Mouse (Mus musculus): ENCODE measurements around the gene Hus1. TPM values are rescaled to one million over a fixed set of nuclear protein-coding genes. Genes with fewer than 3 reads are reported as not detected.

Gene Hus1
- polyA plus RNA-seq, 1 experiment: not detected

DNA sequence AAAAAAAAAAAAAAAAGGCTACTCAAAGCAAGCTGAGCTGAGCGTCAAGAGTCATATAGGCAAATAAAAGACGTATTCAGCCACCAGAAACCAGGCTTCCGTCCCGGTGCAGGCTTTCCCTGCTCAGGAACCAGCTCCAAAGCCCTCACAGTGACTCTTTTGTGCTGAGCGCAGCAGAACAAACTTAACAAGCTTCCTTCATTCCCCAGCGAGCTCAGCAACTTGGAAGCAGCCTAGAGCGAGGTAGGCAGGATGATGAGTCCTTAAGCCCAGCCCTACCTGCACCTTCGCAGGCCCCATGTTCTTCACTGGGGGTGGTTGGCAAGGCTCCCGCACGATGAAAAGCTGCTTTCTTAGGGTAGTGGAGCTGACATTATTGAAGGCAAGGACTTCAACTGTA lies 52.4 kb downstream of the Hus1 start:
- TF ChIP-seq CTCF (IDR thresholded peaks at IDR 0.05; ENCODE audit: insufficient read depth, low read depth, low read length) (no peak), POLR2A (IDR thresholded peaks at IDR 0.05; ENCODE audit: insufficient read depth, low read depth, low read length) (no peak)
- peak overlapping the region; percentile 44; the same call in 1 of the 2 replicates for H3K27ac ChIP-seq (ENCODE audit: insufficient read depth, low read depth, low read length)
- no peak overlapping the region for H3K4me3 ChIP-seq (ENCODE audit: insufficient read depth, low read depth, low read length)
- no peaks in the 10 kb centered on the region for H3K4me1 ChIP-seq (ENCODE audit: control insufficient read depth, insufficient read depth, low read length)
- WGBS: 50% methylated on average over 10 of the region's 10 CpGs

DNA sequence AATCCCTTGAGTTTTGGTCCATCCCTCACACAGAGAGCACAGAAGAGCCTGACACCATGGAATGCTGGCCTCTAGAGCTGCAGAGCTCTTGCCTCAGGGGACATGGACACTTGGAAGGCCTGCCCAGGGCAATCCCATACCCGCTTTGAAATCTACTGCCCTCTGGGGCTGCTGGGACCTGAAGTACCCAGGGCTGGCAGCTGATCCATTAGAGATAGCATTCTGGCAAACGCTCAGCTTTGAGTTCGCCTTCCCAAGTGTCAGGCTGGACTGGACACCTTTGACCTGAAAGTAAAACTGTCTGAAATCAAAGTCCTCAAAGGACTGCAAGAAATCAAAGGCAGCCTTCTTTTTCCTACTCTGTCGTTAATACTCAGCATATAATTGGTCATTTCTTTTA lies 52.9 kb downstream of the Hus1 start:
- Histone ChIP-seq H3K27ac (ENCODE audit: insufficient read depth, low read depth, low read length) (no peak overlapping the region), H3K4me3 (ENCODE audit: insufficient read depth, low read depth, low read length) (no peak overlapping the region), H3K4me1 (ENCODE audit: control insufficient read depth, insufficient read depth, low read length) (no peaks in the 10 kb centered on the region)
- WGBS: 66% methylated on average over 4 of the region's 4 CpGs
- TF ChIP-seq POLR2A (IDR thresholded peaks at IDR 0.05; ENCODE audit: insufficient read depth, low read depth, low read length): no peak
- TF ChIP-seq CTCF (IDR thresholded peaks at IDR 0.05; ENCODE audit: insufficient read depth, low read depth, low read length): no peak

DNA sequence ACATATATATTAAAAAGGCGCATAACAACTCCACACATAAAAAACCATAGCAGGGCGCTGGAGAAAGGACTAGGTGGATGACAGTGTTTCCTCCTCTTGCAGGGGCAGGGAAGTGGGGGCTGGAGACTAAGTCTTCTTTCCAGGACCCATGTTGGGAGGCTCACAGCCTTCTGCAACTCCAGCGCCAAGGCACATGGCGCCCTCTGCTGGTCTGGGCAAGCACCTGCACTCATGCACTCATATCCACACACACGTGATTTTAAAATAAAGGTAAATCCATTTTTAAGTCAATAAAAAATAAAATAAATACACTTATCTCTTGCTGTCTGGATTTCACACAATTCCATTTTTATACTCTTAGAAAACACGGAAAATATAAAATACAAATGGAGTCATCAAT lies 54.0 kb downstream of the Hus1 start:
- Histone ChIP-seq H3K27ac (ENCODE audit: insufficient read depth, low read depth, low read length) (no peak overlapping the region), H3K4me1 (ENCODE audit: control insufficient read depth, insufficient read depth, low read length) (no peaks in the 10 kb centered on the region), H3K4me3 (ENCODE audit: insufficient read depth, low read depth, low read length) (no peak overlapping the region)
- 77% methylated on average over 6 of the region's 6 CpGs for WGBS
- peak; percentile 59; the same call in 1 of the 2 replicates for TF ChIP-seq CTCF (IDR thresholded peaks at IDR 0.05; ENCODE audit: insufficient read depth, low read depth, low read length)
- no peak for TF ChIP-seq POLR2A (IDR thresholded peaks at IDR 0.05; ENCODE audit: insufficient read depth, low read depth, low read length)

DNA sequence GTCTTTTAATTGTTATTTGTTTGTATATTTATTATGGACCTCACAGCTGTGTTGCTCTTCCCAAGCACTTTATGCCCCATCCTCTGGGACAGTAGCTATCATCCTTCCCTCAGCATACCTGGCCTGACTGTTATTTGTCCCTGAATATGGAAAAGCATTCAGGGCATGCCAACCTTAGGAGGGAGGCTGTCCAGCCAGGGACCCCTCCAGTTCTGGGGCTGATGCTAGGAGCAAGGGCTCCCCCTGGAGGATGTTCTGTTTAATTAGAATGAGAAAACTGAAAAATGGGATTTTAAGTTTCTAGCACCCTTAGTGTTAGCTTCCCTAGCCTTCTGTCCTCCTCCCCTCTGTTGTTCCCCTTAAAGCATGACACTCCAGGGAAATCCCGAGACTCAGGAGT lies 55.3 kb downstream of the Hus1 start:
- Histone ChIP-seq H3K27ac (ENCODE audit: insufficient read depth, low read depth, low read length) (no peak overlapping the region), H3K4me3 (ENCODE audit: insufficient read depth, low read depth, low read length) (no peak overlapping the region), H3K4me1 (ENCODE audit: control insufficient read depth, insufficient read depth, low read length) (no peaks in the 10 kb centered on the region)
- WGBS: 0% methylated on average over 1 of the region's 1 CpGs
- TF ChIP-seq CTCF (IDR thresholded peaks at IDR 0.05; ENCODE audit: insufficient read depth, low read depth, low read length): peak; percentile 47; the same call in 1 of the 2 replicates
- TF ChIP-seq POLR2A (IDR thresholded peaks at IDR 0.05; ENCODE audit: insufficient read depth, low read depth, low read length): no peak

DNA sequence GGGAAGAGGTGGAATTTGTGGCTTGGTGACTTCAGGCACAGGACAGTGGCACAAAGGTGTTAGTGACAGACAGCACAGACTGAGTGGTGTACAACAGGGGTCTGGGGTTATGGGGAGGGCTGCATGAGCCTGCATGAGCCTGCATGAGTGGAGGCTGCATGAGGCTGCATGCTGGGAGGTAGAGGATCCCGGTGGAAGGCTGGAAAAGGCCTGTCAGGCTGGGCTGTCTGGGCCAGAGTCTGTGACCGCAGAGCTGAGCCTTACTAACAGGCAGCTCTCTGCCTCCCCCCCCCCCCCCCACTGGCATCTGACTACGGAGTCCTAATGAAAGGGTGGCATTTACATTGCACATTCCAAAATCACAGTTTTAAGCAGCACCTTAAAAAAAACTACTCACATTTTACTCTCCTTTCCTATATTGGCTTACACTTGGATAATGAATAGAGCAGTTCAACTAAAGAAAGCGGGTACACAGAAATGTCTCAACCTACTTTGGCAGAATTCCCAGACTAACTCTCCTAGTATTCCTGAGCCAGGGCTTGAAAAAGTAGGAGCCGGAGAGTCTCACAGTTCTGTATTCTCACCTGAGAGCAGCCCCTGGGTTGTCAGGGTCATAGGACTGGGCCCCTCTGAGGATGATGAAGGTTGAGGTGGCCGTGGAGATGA lies 61.1 kb downstream of the Hus1 start:
- no peak overlapping the region for H3K4me3 ChIP-seq (ENCODE audit: insufficient read depth, low read depth, low read length)
- TF ChIP-seq POLR2A (IDR thresholded peaks at IDR 0.05; ENCODE audit: insufficient read depth, low read depth, low read length) (no peak), CTCF (IDR thresholded peaks at IDR 0.05; ENCODE audit: insufficient read depth, low read depth, low read length) (no peak)
- H3K4me1 ChIP-seq (ENCODE audit: control insufficient read depth, insufficient read depth, low read length): peaks cover 6% of the 10 kb centered on the region
- H3K27ac ChIP-seq (ENCODE audit: insufficient read depth, low read depth, low read length): no peak overlapping the region
- WGBS: 19% methylated on average over 6 of the region's 6 CpGs

DNA sequence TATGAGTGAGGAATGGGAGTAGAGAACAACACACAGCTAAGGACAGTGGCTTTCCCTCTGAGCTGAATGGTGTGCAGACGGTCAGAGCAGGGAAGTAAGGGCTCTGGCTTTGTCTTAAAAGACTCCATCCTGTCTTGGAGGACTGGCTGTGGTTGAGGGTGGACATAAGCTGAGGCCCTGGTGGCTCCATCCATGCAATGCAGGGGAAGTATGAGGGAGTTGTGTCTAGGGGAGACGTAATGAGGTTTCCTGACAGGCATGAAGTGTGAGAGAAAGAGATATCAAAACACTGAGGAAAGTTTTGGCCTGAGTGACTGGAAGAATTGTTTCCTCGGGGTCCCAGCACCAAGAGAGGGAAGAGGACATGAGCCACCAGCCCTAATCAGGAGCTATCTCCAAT lies 62.1 kb downstream of the Hus1 start:
- Histone ChIP-seq H3K27ac (ENCODE audit: insufficient read depth, low read depth, low read length) (no peak overlapping the region), H3K4me3 (ENCODE audit: insufficient read depth, low read depth, low read length) (no peak overlapping the region), H3K4me1 (ENCODE audit: control insufficient read depth, insufficient read depth, low read length) (peaks cover 6% of the 10 kb centered on the region)
- WGBS: 92% methylated on average over 3 of the region's 3 CpGs
- no peak for TF ChIP-seq CTCF (IDR thresholded peaks at IDR 0.05; ENCODE audit: insufficient read depth, low read depth, low read length)
- TF ChIP-seq POLR2A (IDR thresholded peaks at IDR 0.05; ENCODE audit: insufficient read depth, low read depth, low read length): no peak

DNA sequence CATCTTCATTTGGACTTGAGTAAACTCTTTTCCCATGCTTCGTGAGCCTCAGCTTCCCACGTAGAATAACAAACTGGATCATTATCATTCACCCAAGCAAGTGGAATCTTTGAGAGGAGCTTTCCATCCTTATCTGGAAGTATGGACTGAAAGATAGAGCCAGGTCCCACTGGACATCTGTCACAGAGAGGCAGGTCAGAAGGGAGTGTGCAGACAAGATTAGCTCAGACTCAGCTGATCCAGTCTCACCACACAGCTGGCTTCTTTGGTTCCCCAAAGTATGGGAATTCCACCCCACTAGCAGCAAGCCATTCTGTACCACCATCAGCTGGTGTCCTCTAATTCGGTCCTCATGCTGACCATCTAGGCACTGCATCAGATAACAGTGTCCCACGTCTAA lies 66.9 kb downstream of the Hus1 start:
- 88% methylated on average over 4 of the region's 4 CpGs for WGBS
- Histone ChIP-seq H3K4me1 (ENCODE audit: control insufficient read depth, insufficient read depth, low read length) (no peaks in the 10 kb centered on the region), H3K27ac (ENCODE audit: insufficient read depth, low read depth, low read length) (no peak overlapping the region), H3K4me3 (ENCODE audit: insufficient read depth, low read depth, low read length) (no peak overlapping the region)
- TF ChIP-seq CTCF (IDR thresholded peaks at IDR 0.05; ENCODE audit: insufficient read depth, low read depth, low read length) (no peak), POLR2A (IDR thresholded peaks at IDR 0.05; ENCODE audit: insufficient read depth, low read depth, low read length) (no peak)

Other genes with a start within 250 kb of the Hus1 start
- not detected in 2 replicates for gene Pkd1l1, start 37.9 kb downstream of the Hus1 start, polyA plus RNA-seq (2012; ENCODE audit: insufficient read depth, insufficient read length, low replicate concordance, missing spikeins)
- not detected in 2 replicates for gene Gm11992, start 37.4 kb upstream of the Hus1 start, polyA plus RNA-seq (2012; ENCODE audit: insufficient read depth, insufficient read length, low replicate concordance, missing spikeins)
- gene Sun3, start 37.8 kb upstream of the Hus1 start, polyA plus RNA-seq (2012; ENCODE audit: insufficient read depth, insufficient read length, low replicate concordance, missing spikeins): not detected in 2 replicates
- not detected in 2 replicates for gene Upp1, start 106.9 kb upstream of the Hus1 start, polyA plus RNA-seq (2012; ENCODE audit: insufficient read depth, insufficient read length, low replicate concordance, missing spikeins)
- not detected in 2 replicates for gene Abca13, start 180.8 kb upstream of the Hus1 start, polyA plus RNA-seq (2012; ENCODE audit: insufficient read depth, insufficient read length, low replicate concordance, missing spikeins)